Mouse (Mus musculus) C2C12 (cell line): Measurements from ENCODE around the gene Mrps23. TPM values are rescaled to one million over a fixed set of nuclear protein-coding genes. Genes with fewer than 3 reads are reported as not detected.

Experiments used
- H3K27me3 ChIP-seq: one replicate; pipeline ENCODE4 v1.6.1; 2011; ENCODE audit not compliant: control insufficient read depth, insufficient read depth, insufficient read length
- H3K36me3 ChIP-seq: one replicate; pipeline ENCODE4 v1.6.1; 2011; ENCODE audit not compliant: control insufficient read depth, insufficient read depth
- H3K4me3 ChIP-seq: one replicate; pipeline ENCODE4 v1.5.1; 2011; ENCODE audit warnings: mild to moderate bottlenecking, control low read depth; ENCODE audit not compliant: poor library complexity, insufficient read depth, severe bottlenecking
- H3K79me2 ChIP-seq: one replicate; pipeline ENCODE4 v1.6.1; 2011; ENCODE audit not compliant: control insufficient read depth, insufficient read depth
- H3K79me3 ChIP-seq: one replicate; pipeline ENCODE4 v1.6.1; 2011; ENCODE audit warnings: low read depth, control low read depth
- H3ac ChIP-seq: one replicate; pipeline ENCODE3; 2011; ENCODE audit warnings: low read depth; ENCODE audit not compliant: control insufficient read depth, insufficient read length
- CEBPB ChIP-seq: IDR thresholded peaks from one replicate; pipeline ENCODE4 v1.6.1; 2011; ENCODE audit warnings: low read depth, mild to moderate bottlenecking, control low read depth, moderate library complexity
- CTCF ChIP-seq: IDR thresholded peaks from one replicate; pipeline ENCODE4 v1.5.1; 2011; ENCODE audit not compliant: control insufficient read depth, insufficient read depth, insufficient read length
- FOSL1 ChIP-seq: IDR thresholded peaks from one replicate; pipeline ENCODE4 v1.8.0; 2011; ENCODE audit warnings: mild to moderate bottlenecking, low read length; ENCODE audit not compliant: poor library complexity, insufficient read depth, severe bottlenecking
- MAX ChIP-seq: IDR thresholded peaks from one replicate; pipeline ENCODE4 v1.6.1; 2011; ENCODE audit warnings: mild to moderate bottlenecking, control low read depth
- MYOD1 ChIP-seq: IDR thresholded peaks from one replicate; pipeline ENCODE4 v1.6.1; 2011; ENCODE audit warnings: low read depth; ENCODE audit not compliant: control insufficient read depth, insufficient read length
- MYOG ChIP-seq: IDR thresholded peaks from one replicate; pipeline ENCODE4 v1.6.1; 2011; ENCODE audit not compliant: control insufficient read depth, insufficient read length; ENCODE audit errors: extremely low read depth
- USF1 ChIP-seq: IDR thresholded peaks from one replicate; pipeline ENCODE4 v1.6.1; 2011; ENCODE audit warnings: low read depth, mild to moderate bottlenecking, control low read depth, moderate library complexity
- polyA plus RNA-seq: library from polyadenylated mRNA; unstranded; fragments of >200 nt; fragmentation: generic; extraction: Trizol; gene quantifications from one replicate; pipeline ENCODE4 v1.2.1, GENCODE M21; 2012; ENCODE audit warnings: missing spikeins

Mrps23 gene
- polyA plus RNA-seq, 1 experiment = 191 TPM

DNA sequence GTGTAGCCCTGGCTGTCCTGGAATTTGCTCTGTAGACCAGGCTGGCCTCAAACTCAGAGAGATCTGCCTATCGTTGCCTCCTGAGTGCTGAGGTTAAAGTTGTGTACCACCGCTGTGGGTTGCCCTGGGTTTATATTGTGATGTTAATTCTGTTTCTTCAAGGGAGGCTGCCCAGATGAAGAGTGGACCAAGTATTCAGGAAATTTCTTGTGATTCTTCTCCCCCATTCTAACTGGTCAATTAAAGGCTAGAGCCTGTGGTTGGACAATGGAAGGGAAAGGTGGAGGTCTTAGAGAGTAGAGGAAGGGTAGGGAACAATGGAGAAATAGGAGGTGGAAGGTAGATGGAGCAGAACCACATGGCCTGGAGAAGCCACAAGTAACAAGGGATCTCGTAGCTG lies 33.6 kb upstream of the Mrps23 start:
- Histone ChIP-seq H3K36me3 (peaks cover 7% of the 10 kb centered on the region), H3K4me3 (no peak overlapping the region), H3K79me3 (peaks cover 3% of the 10 kb centered on the region), H3K79me2 (peaks cover 17% of the 10 kb centered on the region), H3K27me3 (no peaks in the 10 kb centered on the region), H3ac (no peak overlapping the region)
- TF ChIP-seq CEBPB = no peak
- TF ChIP-seq MYOD1 = no peak

DNA sequence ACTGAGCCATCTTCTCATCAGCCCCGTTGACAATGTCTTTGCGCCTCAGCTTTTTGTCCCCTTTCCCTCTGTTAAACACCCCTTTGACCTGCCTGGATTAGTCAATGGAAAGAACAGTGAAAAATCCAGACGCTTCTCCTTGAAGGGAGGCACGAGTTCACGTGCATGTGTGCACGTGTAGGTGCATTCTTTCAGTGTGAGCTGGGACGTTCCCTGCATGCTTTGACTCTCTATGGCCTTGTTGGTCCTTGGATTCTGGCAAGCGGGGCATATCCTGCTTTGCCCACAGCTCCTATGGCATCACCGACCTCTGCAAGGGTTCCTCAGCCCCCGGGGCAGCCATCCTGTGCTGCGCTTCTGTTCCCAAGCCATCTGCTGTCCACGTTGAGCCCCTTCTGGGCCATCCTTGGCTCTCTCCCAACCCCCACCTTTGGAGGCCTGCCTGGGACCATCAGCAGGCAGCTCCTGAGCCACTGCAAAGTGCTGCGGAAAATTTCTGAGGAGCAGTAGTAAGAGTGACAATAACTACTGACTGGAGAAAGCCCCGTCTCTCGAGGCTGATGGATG lies 32.2 kb upstream of the Mrps23 start:
- no peak for TF ChIP-seq USF1
- TF ChIP-seq FOSL1 = no peak
- TF ChIP-seq CTCF = no peak
- no peak for TF ChIP-seq CEBPB
- no peak for TF ChIP-seq MYOD1
- TF ChIP-seq MYOG = no peak
- no peak for TF ChIP-seq MAX
- H3K27me3 ChIP-seq = no peaks in the 10 kb centered on the region
- H3ac ChIP-seq = no peak overlapping the region
- peaks cover 4% of the 10 kb centered on the region for H3K79me2 ChIP-seq
- H3K4me3 ChIP-seq = no peak overlapping the region
- peaks cover 3% of the 10 kb centered on the region for H3K79me3 ChIP-seq
- H3K36me3 ChIP-seq = peaks cover 7% of the 10 kb centered on the region

GRCm38 (mm10) chr11:88172601-88173325 lies 31.4 kb upstream of the Mrps23 start:
- no peaks in the 10 kb centered on the region for H3K79me3 ChIP-seq
- H3K79me2 ChIP-seq = no peaks in the 10 kb centered on the region
- no peaks in the 10 kb centered on the region for H3K27me3 ChIP-seq
- TF ChIP-seq USF1 (no peak), CEBPB (no peak), CTCF (no peak), MYOD1 (no peak), MAX (peak; percentile 35), MYOG (no peak)
- peaks cover 7% of the 10 kb centered on the region for H3K36me3 ChIP-seq
- H3K4me3 ChIP-seq = no peak overlapping the region
- H3ac ChIP-seq = no peak overlapping the region

GRCm38 (mm10) chr11:88173386-88174025 lies 30.7 kb upstream of the Mrps23 start:
- peaks cover 7% of the 10 kb centered on the region for H3K36me3 ChIP-seq
- H3ac ChIP-seq = peak overlapping the region; percentile 49
- no peak overlapping the region for H3K4me3 ChIP-seq
- H3K79me3 ChIP-seq = no peaks in the 10 kb centered on the region
- H3K27me3 ChIP-seq = no peaks in the 10 kb centered on the region
- no peak for TF ChIP-seq CEBPB
- TF ChIP-seq MYOG = no peak
- TF ChIP-seq CTCF = no peak
- TF ChIP-seq USF1 = no peak
- TF ChIP-seq MYOD1 = no peak
- TF ChIP-seq FOSL1 = no peak
- TF ChIP-seq MAX = no peak
- H3K79me2 ChIP-seq = no peaks in the 10 kb centered on the region

DNA sequence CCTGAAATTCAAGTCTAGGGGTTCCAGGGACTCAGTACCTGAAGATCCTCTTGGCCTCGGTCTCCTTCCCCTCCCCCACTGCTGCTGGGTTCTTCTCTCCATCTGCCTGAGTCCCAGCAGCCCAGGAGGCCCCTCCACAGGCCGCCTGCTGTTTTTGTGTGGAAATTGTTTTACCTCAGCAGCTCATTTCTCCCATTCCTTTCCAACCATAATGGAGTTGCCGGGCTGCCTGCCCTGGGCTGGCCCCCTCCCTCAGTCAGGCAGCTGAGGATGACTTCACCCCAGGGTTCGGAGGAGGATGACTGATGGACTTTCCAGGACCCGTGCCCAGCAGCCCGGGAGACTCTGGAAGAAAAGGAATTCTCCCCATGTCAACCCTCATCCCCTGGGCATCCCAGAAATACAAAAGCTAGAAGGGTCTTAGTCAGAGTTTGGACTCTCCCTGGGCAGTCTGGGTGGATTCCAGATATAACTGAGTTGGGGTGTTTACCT lies 23.7 kb upstream of the Mrps23 start:
- TF ChIP-seq MAX (peak; percentile 11), CEBPB (no peak), CTCF (no peak), FOSL1 (no peak), USF1 (no peak), MYOG (no peak), MYOD1 (peak; percentile 46)
- Histone ChIP-seq H3ac (peak overlapping the region; percentile 9), H3K4me3 (peak overlapping the region; percentile 21), H3K79me2 (no peaks in the 10 kb centered on the region), H3K36me3 (peaks cover 18% of the 10 kb centered on the region), H3K27me3 (no peaks in the 10 kb centered on the region), H3K79me3 (no peaks in the 10 kb centered on the region)
